Mouse (Mus musculus) CH12.LX (cell line): ENCODE results near the gene Mrpl52. TPM values are rescaled to one million over a fixed set of nuclear protein-coding genes. Genes with fewer than 3 reads are reported as not detected.
A peak's percentile ranks its signal among the peaks of the same experiment; 100 is the strongest.

Experiments
- DNase-seq: peaks from one replicate; pipeline ENCODE4 v3.0.0-alpha.2; 2013; ENCODE audit errors: extremely low read depth
- H3K27ac ChIP-seq: 2 replicates; pipeline ENCODE4 v1.5.1; 2012; ENCODE audit warnings: low read depth, mild to moderate bottlenecking, control low read depth, moderate library complexity; ENCODE audit not compliant: insufficient read depth
- H3K27me3 ChIP-seq: replicated peaks from 2 replicates; pipeline ENCODE3; 2012; ENCODE audit warnings: inconsistent platforms
- H3K36me3 ChIP-seq, 2 experiments: replicated peaks in 1 of 2; 2 replicates each; pipeline versions ENCODE3 to v1.6.1; 2012; ENCODE audit warnings: inconsistent platforms in 1 of 2, low read length in 1 of 2, mild to moderate bottlenecking in 1 of 2, mixed read lengths in 1 of 2, moderate library complexity in 1 of 2; ENCODE audit not compliant: control insufficient read depth in 1 of 2, insufficient read depth in 1 of 2
- H3K4me1 ChIP-seq, 2 experiments: 2 replicates each; pipeline ENCODE4 v1.6.1; 2012; ENCODE audit warnings: inconsistent platforms in 1 of 2, moderate library complexity in 1 of 2; ENCODE audit not compliant: insufficient read depth in 2 of 2, control insufficient read depth in 1 of 2
- H3K4me2 ChIP-seq: 2 replicates; pipeline ENCODE4 v1.6.1; 2012; ENCODE audit warnings: low read depth, mild to moderate bottlenecking, control low read depth; ENCODE audit not compliant: poor library complexity, insufficient read depth, severe bottlenecking
- H3K4me3 ChIP-seq, 3 experiments: fragments of 150-350 bp in 1 of 3; sonication (generic) in 1 of 3; replicated peaks in 1 of 3; 2 replicates each; pipeline versions ENCODE3 to v1.5.1; 2011 to 2012; ENCODE audit warnings: low read depth in 2 of 3, low read length in 2 of 3, mild to moderate bottlenecking in 2 of 3, moderate library complexity in 2 of 3, control low read depth in 1 of 3, improper control_type of control experiment in 1 of 3, inconsistent platforms in 1 of 3, mixed read lengths in 1 of 3; ENCODE audit not compliant: poor library complexity in 1 of 3
- H3K79me2 ChIP-seq: replicated peaks from 2 replicates; pipeline ENCODE4 v1.6.1; 2012; ENCODE audit warnings: mild to moderate bottlenecking, moderate library complexity; ENCODE audit not compliant: control insufficient read depth, poor library complexity, insufficient read depth, severe bottlenecking; ENCODE audit errors: extremely low read depth
- H3K9ac ChIP-seq: 2 replicates; pipeline ENCODE4 v1.6.1; 2012; ENCODE audit warnings: low read depth, mild to moderate bottlenecking, control low read depth, moderate library complexity; ENCODE audit not compliant: insufficient read depth
- H3K9me3 ChIP-seq: replicated peaks from 2 replicates; pipeline ENCODE3; 2012; ENCODE audit warnings: low read length, inconsistent platforms, mixed read lengths
- BHLHE40 ChIP-seq: IDR thresholded peaks from 2 replicates; pipeline ENCODE4 v1.6.1; 2011; ENCODE audit warnings: mild to moderate bottlenecking, low read depth, low read length, improper control_type of control experiment
- CHD1 ChIP-seq: IDR thresholded peaks from 2 replicates; pipeline ENCODE4 v1.6.1; 2012; ENCODE audit warnings: low read depth, low read length, improper control_type of control experiment, inconsistent platforms
- CHD2 ChIP-seq: IDR thresholded peaks from 2 replicates; pipeline ENCODE4 v1.6.1; 2011; ENCODE audit warnings: low read length, improper control_type of control experiment
- CTCF ChIP-seq, 2 experiments: IDR thresholded peaks in 1 of 2; conservative IDR thresholded peaks in 1 of 2; 2 replicates each; pipeline ENCODE4 v1.5.1; 2011 to 2012; ENCODE audit warnings: low read depth in 2 of 2, low read length in 2 of 2, improper control_type of control experiment in 1 of 2, inconsistent platforms in 1 of 2, mild to moderate bottlenecking in 1 of 2, moderate library complexity in 1 of 2
- E2F4 ChIP-seq: IDR thresholded peaks from 2 replicates; pipeline ENCODE4 v1.6.1; 2011; ENCODE audit warnings: low read depth, low read length, improper control_type of control experiment; ENCODE audit not compliant: insufficient replicate concordance
- ELF1 ChIP-seq: IDR thresholded peaks from 2 replicates; pipeline ENCODE4 v1.6.1; 2014; ENCODE audit warnings: low read depth, mild to moderate bottlenecking, inconsistent platforms, low read length, improper control_type of control experiment
- EP300 ChIP-seq: IDR thresholded peaks from 2 replicates; pipeline ENCODE4 v1.6.1; 2011; ENCODE audit warnings: low read length, improper control_type of control experiment
- ETS1 ChIP-seq: conservative IDR thresholded peaks from 2 replicates; pipeline ENCODE4 v1.6.1; 2012; ENCODE audit warnings: low read depth, mild to moderate bottlenecking, inconsistent platforms, low read length, improper control_type of control experiment, moderate library complexity
- GABPA ChIP-seq: IDR thresholded peaks from 2 replicates; pipeline ENCODE4 v1.6.1; 2012; ENCODE audit warnings: low read depth, low read length, improper control_type of control experiment, inconsistent platforms; ENCODE audit not compliant: insufficient replicate concordance
- JUN ChIP-seq: IDR thresholded peaks from 2 replicates; pipeline ENCODE4 v1.6.1; 2011; ENCODE audit warnings: low read depth, mild to moderate bottlenecking, low read length, improper control_type of control experiment, moderate library complexity; ENCODE audit not compliant: insufficient read depth
- KAT2A ChIP-seq: IDR thresholded peaks from 2 replicates; pipeline ENCODE4 v1.6.1; 2012; ENCODE audit warnings: low read length, improper control_type of control experiment, inconsistent platforms; ENCODE audit not compliant: insufficient replicate concordance
- MAFK ChIP-seq: IDR thresholded peaks from 2 replicates; pipeline ENCODE4 v1.6.1; 2011; ENCODE audit warnings: low read length, improper control_type of control experiment; ENCODE audit not compliant: insufficient replicate concordance
- MAX ChIP-seq: IDR thresholded peaks from 2 replicates; pipeline ENCODE4 v1.6.1; 2011; ENCODE audit warnings: low read length, improper control_type of control experiment
- MAZ ChIP-seq: IDR thresholded peaks from 2 replicates; pipeline ENCODE4 v1.6.1; 2012; ENCODE audit warnings: low read depth, mild to moderate bottlenecking, inconsistent platforms, low read length, improper control_type of control experiment, moderate library complexity
- MEF2A ChIP-seq: IDR thresholded peaks from 2 replicates; pipeline ENCODE4 v1.6.1; 2014; ENCODE audit warnings: low read depth, mild to moderate bottlenecking, inconsistent platforms, low read length, improper control_type of control experiment, borderline replicate concordance
- MXI1 ChIP-seq: IDR thresholded peaks from 2 replicates; pipeline ENCODE4 v1.6.1; 2011; ENCODE audit warnings: mild to moderate bottlenecking, low read depth, low read length, improper control_type of control experiment
- MYC ChIP-seq: IDR thresholded peaks from 2 replicates; pipeline ENCODE4 v1.6.1; 2011; ENCODE audit warnings: low read depth, mild to moderate bottlenecking, improper control_type of control experiment, low read length
- NELFE ChIP-seq: IDR thresholded peaks from 2 replicates; pipeline ENCODE4 v1.6.1; 2011; ENCODE audit warnings: low read depth, low read length, improper control_type of control experiment
- NRF1 ChIP-seq: IDR thresholded peaks from 2 replicates; pipeline ENCODE4 v1.6.1; 2014; ENCODE audit warnings: low read depth, mild to moderate bottlenecking, inconsistent platforms, low read length, improper control_type of control experiment, moderate library complexity
- PAX5 ChIP-seq: IDR thresholded peaks from 2 replicates; pipeline ENCODE4 v1.6.1; 2012; ENCODE audit warnings: low read length, inconsistent platforms, mixed read lengths
- POLR2A ChIP-seq: IDR thresholded peaks from 2 replicates; pipeline ENCODE4 v1.6.1; 2011; ENCODE audit warnings: low read depth, mild to moderate bottlenecking, improper control_type of control experiment, low read length
- RAD21 ChIP-seq: IDR thresholded peaks from 2 replicates; pipeline ENCODE4 v1.6.1; 2011; ENCODE audit warnings: low read depth, mild to moderate bottlenecking, low read length, improper control_type of control experiment, moderate library complexity
- RCOR1 ChIP-seq: conservative IDR thresholded peaks from 2 replicates; pipeline ENCODE4 v1.6.1; 2012; ENCODE audit warnings: low read depth, mild to moderate bottlenecking, inconsistent platforms, low read length, improper control_type of control experiment
- SIN3A ChIP-seq: IDR thresholded peaks from 2 replicates; pipeline ENCODE4 v1.6.1; 2012; ENCODE audit warnings: low read length, improper control_type of control experiment, inconsistent platforms
- TBP ChIP-seq: conservative IDR thresholded peaks from 2 replicates; pipeline ENCODE4 v1.6.1; 2011; ENCODE audit warnings: low read depth, low read length, improper control_type of control experiment
- TCF12 ChIP-seq: IDR thresholded peaks from 2 replicates; pipeline ENCODE4 v1.6.1; 2014; ENCODE audit warnings: low read depth, mild to moderate bottlenecking, inconsistent platforms, low read length, improper control_type of control experiment
- UBTF ChIP-seq: IDR thresholded peaks from 2 replicates; pipeline ENCODE4 v1.6.1; 2012; ENCODE audit warnings: low read depth, mild to moderate bottlenecking, inconsistent platforms, low read length, improper control_type of control experiment, moderate library complexity
- USF2 ChIP-seq: conservative IDR thresholded peaks from 2 replicates; pipeline ENCODE4 v1.6.1; 2011; ENCODE audit warnings: low read depth, low read length, improper control_type of control experiment
- ZC3H11A ChIP-seq: IDR thresholded peaks from 2 replicates; pipeline ENCODE4 v1.6.1; 2012; ENCODE audit warnings: low read depth, mild to moderate bottlenecking, inconsistent platforms, low read length, improper control_type of control experiment
- ZMIZ1 ChIP-seq: IDR thresholded peaks from 2 replicates; pipeline ENCODE4 v1.6.1; 2012; ENCODE audit warnings: low read depth, mild to moderate bottlenecking, inconsistent platforms, low read length, improper control_type of control experiment
- ZNF384 ChIP-seq: IDR thresholded peaks from 2 replicates; pipeline ENCODE4 v1.6.1; 2012; ENCODE audit warnings: low read depth, low read length, improper control_type of control experiment, inconsistent platforms
- dilution Hi-C: fragments of 300-500 bp; cut with MboI; formaldehyde crosslinking; loops from 2 replicates; pipeline ENCODE4 v1.14.3; 2020; ENCODE audit warnings: low sequenced_read_pairs; ENCODE audit not compliant: extremely low pct_unique_long_range_greater_than_20kb, extremely low pct_ligation_motif_present
- in situ Hi-C: fragments of 300-500 bp; cut with MboI; formaldehyde crosslinking; loops from 3 replicates; pipeline ENCODE4 v1.14.3; 2019; ENCODE audit warnings: low sequenced_read_pairs, low pct_ligation_motif_present, low pct_unique_long_range_greater_than_20kb, mixed read lengths
- polyA plus RNA-seq: library from polyadenylated mRNA; unstranded; fragments of >175 nt; gene quantifications from 2 replicates; pipeline ENCODE4 v1.2.1, GENCODE M21; 2012; ENCODE audit warnings: low read depth; ENCODE audit not compliant: insufficient read length
- total RNA-seq, 2 experiments: library from RNA; depleted of rRNA; stranded (reverse); fragments of 300-350 nt in 1 of 2; fragments of >200 nt in 1 of 2; gene quantifications; 2 replicates each; pipeline ENCODE4 v1.2.3; 2012 to 2014

Gene Mrpl52
- total and polyA plus RNA-seq, 3 experiments, result 87.9 to 309 (median 230) TPM

DNA sequence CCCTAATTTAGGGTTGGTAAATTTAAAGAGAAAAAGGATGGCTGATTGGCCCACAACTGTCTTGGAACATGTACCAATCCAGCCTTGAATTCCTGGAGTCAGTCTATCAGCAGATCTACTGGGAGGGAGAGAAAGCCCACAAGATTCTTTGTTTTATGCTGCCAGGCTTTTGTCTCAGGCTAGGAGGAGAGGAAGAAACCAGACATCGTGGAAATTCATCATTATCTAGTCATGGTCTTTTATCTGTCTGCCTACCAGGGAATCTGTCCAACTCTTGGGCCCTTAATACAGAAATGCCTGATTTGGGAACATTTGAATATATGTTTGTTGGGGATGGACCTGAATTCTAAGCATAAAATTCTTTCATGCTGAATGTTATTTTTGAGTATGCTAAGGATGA lies 1.2 kb upstream of the Mrpl52 start:
- H3K4me2 ChIP-seq, result peak overlapping the region; percentile 79
- in situ Hi-C loops, result no loop called here
- H3K79me2 ChIP-seq, result no peaks in the 10 kb centered on the region
- DNase-seq, result no peak
- H3K4me3 ChIP-seq, result peak overlapping the region; percentile 78 to 86 (median 78)
- peaks cover 13 to 23% of the 10 kb centered on the region in 2 experiments for H3K36me3 ChIP-seq
- H3K27ac ChIP-seq, result no peak overlapping the region
- peaks cover 0 to 25% of the 10 kb centered on the region in 2 experiments; a peak in 2 of 4 replicates for H3K4me1 ChIP-seq
- no peaks in the 10 kb centered on the region for H3K27me3 ChIP-seq
- H3K9me3 ChIP-seq, result no peaks in the 10 kb centered on the region
- no peak for TF ChIP-seq CTCF (conservative IDR thresholded peaks at IDR 0.05 in 1 of 2, IDR thresholded peaks at IDR 0.05 in 1 of 2; ENCODE audit: low read depth in 2 of 2, low read length in 2 of 2)
- no peak for TF ChIP-seq GABPA
- TF ChIP-seq USF2, result no peak
- TF ChIP-seq MYC, result no peak
- TF ChIP-seq KAT2A, result no peak
- TF ChIP-seq NELFE, result no peak
- no peak for TF ChIP-seq UBTF
- TF ChIP-seq ELF1, result no peak
- TF ChIP-seq E2F4, result no peak
- no peak for TF ChIP-seq MXI1
- TF ChIP-seq MAFK, result no peak
- TF ChIP-seq RAD21, result no peak
- no peak for TF ChIP-seq TCF12
- no peak for TF ChIP-seq ETS1
- TF ChIP-seq BHLHE40, result no peak
- TF ChIP-seq NRF1, result no peak
- no peak for TF ChIP-seq SIN3A
- TF ChIP-seq POLR2A, result no peak
- TF ChIP-seq PAX5, result no peak
- TF ChIP-seq ZNF384, result no peak
- TF ChIP-seq, all 38 proteins: peak for 0
- H3K9ac ChIP-seq, result peak overlapping the region; percentile 98
- dilution Hi-C loops, result no loop called here

DNA sequence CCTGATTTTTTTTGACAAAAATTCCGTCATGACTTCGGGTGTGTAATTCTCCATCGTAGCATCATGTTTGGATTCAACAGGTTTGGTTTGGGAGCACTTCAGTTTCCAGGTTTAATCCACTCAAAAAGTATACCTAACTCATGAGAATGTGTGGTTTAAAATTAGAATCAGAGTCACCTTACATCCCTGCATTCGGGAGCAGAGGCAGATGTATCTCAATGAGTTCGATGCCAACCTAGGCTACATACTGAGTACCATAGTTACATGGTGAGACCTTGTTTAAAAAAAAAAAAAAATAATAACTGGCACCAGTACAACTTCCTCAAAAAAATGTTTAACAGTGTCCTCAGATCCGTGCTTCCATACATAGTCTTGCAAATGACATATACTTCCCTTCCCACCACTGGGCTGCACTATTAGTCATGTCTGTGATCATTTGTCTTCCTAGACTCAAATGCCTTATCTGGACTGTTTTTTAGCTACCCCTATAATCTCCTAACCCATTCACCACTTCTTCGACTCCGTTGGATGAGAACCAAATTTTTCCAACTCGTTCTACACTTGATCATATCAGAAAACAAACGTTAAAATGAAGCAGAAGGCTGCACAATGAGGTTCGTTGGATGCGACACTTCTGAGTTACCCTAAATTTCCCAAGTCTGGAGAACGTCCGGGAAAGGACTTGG lies 563 bp upstream of the Mrpl52 start:
- dilution Hi-C loops (no loop called here), in situ Hi-C loops (no loop called here)
- Histone ChIP-seq H3K27me3 (no peaks in the 10 kb centered on the region), H3K4me3 (peak overlapping the region; percentile 78 to 86 (median 78)), H3K4me2 (peak overlapping the region; percentile 79), H3K9ac (peak overlapping the region; percentile 98), H3K27ac (peak overlapping the region; percentile 23), H3K4me1 (peaks cover 0 to 25% of the 10 kb centered on the region in 2 experiments; a peak in 2 of 4 replicates), H3K79me2 (no peaks in the 10 kb centered on the region), H3K9me3 (no peaks in the 10 kb centered on the region), H3K36me3 (peaks cover 13 to 29% of the 10 kb centered on the region in 2 experiments)
- DNase-seq, result no peak
- TF ChIP-seq ZMIZ1 (no peak), PAX5 (no peak), MAZ (no peak; the same call in 1 of the 2 replicates), MYC (no peak), BHLHE40 (no peak), JUN (no peak), EP300 (no peak), CHD2 (no peak), SIN3A (no peak), ZC3H11A (no peak), RCOR1 (no peak), E2F4 (no peak), CHD1 (peak; percentile 80; the same call in 1 of the 2 replicates), UBTF (no peak), NRF1 (no peak), TBP (no peak), MEF2A (no peak), MAX (no peak), GABPA (no peak), ELF1 (no peak), CTCF (conservative IDR thresholded peaks at IDR 0.05 in 1 of 2, IDR thresholded peaks at IDR 0.05 in 1 of 2; ENCODE audit: low read depth in 2 of 2, low read length in 2 of 2) (0 out of 4 replicates have a peak, but pooled peaks of 1 of the 2 experiments have one; percentile 6), MXI1 (no peak), KAT2A (no peak)
